Mouse (Mus musculus) olfactory bulb, adult 2 months (tissue): ENCODE results near the gene Srrt.

Experiments used
- CTCF ChIP-seq: fragments of 200-500 bp; IDR thresholded peaks from 2 replicates; pipeline ENCODE4 v1.5.1; 2012; ENCODE audit warnings: low read depth, mild to moderate bottlenecking, low read length, moderate library complexity; ENCODE audit not compliant: insufficient read depth
- POLR2A ChIP-seq: fragments of 200-500 bp; IDR thresholded peaks from 2 replicates; pipeline ENCODE4 v1.6.1; 2012; ENCODE audit warnings: mild to moderate bottlenecking, low read depth, low read length, moderate library complexity; ENCODE audit not compliant: insufficient read depth

DNA sequence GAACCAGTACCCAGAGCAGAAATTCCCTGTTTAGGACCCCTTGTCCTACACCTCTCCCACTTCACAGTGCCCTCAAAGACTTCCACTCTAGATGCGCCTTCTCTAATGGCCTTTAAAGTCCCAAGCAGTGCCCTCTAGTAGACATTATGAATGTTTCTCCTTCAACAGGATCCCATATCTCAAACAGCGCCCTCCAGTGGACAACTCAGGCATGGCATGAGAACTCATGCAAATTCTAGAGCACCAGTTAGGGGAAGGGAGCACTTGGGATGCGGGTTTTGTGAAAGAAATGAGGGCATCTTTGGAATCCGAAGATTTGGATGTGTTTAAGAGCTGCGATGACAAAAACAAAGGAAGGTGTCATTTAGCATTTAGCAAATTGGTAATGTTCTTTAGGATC lies 22.4 kb downstream of the Srrt start:
- TF ChIP-seq CTCF: no peak
- no peak for TF ChIP-seq POLR2A
